Mouse (Mus musculus): ENCODE results near the gene Aldh3a1.
"Not testable (repeated sequence)": the region's sequence is repeated elsewhere in the genome, so short reads cannot be mapped to it uniquely, and the experiment has no call there.

Gene Aldh3a1

DNA sequence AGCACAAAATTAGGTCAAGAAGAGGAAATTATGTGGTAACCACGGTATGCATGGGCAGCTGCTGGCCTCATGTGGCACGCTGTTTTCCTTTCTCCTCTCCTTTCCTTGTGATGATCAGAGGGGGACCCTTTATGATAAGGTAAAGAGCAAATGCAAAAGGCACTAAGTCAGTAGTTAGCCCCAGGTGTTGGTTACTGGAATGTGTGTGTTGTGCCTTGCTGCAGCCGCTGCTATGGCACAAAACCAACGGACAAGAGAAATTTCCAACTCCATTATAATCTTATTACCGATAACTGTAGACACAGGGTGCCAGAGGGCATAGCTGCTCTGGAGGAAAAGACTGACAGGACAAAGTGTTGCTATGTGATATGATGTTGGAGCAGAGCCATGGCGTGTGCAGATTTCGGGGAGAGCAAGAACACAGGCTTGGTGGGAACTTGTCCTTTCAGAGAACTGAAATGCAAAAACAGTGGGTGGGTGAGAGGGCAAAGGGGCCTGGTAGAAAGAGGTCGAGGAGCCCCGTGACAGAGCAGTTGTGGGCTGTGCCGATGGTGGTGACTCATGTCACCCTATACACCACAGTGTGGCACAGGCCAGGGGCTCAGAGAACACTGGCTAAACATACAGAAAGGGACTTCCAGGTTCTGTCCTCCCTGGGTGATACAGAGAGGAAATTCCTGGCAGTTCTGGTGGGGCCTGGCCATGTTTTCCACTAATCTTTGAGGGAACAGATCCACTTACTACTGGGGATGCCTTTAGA, at the start of gene Aldh3a1:
TSS of gene Aldh3a1 (plus strand) at position 51 of the 760 bp plus-strand sequence.
- DNase-seq = no peak

DNA sequence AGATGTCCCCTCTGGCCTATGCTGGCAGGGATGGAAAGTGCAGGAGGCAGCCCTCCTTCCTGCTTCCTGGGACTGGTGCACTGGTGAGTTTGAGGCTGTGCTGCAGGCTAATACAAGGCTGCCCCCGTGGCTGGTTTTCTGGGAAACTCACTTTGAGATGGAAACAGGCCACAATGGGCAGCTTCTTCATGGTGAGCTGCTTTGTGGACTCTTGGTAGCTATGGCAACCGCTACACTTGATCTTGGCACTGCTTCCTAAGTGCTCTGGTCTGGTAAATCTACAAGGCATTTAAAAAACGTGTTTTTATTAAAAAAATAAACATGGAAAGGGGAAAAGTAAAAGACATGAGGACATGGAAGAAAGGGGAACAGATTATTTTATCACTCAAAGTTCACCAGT, 49.2 kb upstream of the Aldh3a1 start:
- DNase-seq = peak; percentile 39

DNA sequence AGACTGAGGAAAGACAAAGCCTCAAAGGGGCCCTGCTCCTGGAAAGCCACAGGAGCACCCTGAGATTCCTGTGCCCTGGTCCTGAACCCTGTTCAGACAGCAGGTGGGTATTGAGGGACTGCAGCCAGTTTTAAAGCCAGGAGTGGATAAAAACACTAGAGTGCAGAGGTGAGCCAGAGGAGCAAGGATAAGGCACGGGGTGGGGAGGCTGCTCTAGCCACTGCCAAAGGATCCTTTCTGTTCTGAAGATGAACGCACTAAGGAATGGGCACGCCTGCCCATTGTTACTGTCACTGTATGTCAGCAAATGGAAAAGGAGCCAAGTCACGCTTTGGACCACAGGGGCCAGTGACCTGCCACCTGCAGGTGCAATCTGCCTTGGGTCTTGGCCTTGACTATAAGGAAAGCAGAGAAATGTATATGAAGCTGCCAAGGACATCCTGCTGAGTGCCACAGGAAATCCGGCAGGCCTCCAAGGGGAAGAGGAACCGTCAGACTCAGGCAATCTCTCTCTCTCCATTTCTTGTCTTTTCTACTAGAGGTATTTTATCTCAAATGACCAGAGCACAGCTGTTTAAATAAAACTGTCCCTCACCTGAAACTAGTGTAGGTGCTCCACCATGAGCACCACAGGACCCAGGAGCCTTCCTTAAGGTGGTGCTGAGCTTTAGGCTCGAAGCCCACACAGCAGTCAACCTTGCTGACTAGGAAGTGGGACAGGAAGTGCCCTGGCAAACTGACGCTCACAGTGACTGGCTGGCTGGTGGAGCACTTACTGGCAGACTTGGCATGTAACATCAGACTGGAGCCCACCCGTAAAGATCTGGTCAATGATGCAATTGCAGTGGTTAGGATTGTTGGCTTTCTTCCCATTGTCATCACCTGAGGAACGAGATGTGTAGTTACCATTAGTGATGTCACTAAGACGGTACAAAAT, 47.3 kb upstream of the Aldh3a1 start:
- no peak for DNase-seq

DNA sequence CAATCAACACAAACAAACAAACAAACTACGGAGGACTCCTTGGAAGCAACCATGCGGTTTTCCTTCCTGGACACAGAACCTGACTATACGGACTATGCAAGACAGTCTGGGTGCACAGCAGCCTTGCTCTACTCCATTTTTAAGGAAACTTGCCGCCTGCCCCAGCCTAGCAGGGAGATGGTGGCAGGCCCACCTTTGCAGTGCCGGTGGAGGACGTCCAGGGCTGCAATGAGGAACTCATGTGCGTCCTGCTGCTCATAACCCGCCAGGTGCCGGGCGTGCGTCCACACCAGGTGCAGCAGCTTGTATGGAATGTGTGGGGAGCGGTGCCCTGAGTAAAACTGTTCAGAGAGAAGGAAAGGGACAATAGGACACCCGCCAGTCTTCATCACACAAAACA, 46.2 kb upstream of the Aldh3a1 start:
- DNase-seq = no peak

DNA sequence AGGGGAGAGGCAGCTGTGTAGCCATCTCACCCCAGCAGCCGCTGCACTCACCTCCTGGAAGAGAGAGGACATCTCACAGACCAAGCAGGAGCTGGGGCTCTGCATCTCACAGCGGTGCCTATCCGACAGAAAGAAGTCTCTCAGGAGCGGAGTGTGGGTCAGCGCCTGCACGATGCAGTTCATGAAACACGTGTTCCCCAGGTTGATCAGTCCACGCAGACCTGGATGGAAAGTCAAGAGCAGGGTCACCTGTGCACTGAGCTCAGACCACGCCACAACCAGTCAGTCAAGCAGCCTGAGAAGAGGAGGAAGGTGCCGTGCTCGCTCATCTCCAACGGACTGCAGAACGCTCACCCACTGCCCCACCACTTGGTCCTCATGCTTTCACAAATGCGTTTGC, 44.6 kb upstream of the Aldh3a1 start:
- no peak for DNase-seq

DNA sequence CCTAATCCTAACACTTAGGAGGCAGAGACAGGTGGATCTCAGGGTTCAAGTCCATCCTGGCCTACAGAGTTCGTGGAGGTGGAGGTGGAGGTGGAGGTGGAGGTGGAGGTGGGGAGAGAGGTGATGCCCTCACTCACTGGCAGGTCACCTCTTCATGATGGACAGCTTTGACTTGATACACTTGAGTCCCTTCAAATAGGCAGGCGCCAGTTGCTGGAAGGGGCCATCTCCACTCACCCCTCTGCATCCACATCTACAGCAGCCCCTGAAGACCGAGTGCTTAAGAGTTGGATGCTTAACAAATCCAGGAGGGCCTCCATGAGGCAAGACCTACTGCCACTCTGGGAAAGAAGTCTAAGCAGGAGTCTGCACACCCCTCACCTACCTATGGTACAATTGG, 44.0 kb upstream of the Aldh3a1 start:
- no peak for DNase-seq

DNA sequence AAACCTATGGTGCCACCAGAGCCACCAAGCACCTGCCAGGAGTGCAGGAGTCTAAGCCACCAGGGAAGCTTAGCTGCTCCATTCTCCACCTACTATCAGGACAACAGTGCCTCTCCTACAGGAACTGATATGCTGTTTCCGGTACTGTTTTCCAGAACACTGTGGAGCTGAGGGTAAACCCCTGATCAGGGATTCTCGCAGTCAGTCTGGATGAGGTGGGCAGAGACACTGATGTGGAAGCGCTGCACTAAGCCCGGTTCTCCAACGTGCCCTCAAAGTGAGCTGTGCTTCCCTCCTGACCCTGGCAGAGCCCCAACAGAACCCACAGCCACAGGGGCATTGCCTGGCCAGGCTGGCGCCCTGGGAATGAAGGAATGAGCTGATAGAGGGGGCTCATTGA, 43.0 kb upstream of the Aldh3a1 start:
- no peak for DNase-seq

DNA sequence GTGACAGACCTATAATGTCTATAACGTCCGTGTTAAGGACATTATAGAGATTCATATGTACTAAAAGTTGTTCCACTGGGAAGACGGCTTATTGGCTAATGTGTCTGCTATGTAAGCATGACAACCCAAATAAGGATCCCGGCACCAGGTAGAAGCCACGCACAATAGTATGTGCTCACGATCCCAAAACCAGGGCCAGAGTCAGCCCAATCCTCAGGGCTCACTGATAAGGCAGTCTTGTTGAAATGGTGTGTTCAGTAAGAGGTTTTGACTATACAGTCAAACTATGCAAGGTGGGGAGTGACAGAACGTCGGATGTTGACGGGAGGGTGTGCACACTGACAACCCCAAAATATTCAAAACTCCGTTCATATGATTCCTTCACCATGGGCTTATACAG, 42.5 kb upstream of the Aldh3a1 start:
- no peak for DNase-seq

DNA sequence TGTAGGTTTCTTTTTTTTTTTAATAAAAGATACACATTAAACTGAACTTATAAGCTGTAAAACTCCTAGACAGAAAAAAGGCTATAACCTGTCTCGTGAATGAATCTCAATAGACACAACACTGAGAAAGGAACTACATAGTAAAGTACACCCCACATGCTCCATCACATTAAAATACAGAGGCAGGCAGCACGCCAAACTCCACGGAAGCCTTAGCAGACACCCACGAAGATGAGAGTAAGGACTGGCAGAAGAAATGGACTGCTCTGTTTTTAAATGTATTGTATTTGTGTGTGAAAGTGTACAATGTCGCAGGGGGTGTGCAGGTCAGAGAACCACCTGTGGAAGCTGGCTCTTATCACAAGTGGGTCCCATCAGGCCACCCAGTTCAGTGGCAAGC, 37.2 kb upstream of the Aldh3a1 start:
- no peak for DNase-seq

DNA sequence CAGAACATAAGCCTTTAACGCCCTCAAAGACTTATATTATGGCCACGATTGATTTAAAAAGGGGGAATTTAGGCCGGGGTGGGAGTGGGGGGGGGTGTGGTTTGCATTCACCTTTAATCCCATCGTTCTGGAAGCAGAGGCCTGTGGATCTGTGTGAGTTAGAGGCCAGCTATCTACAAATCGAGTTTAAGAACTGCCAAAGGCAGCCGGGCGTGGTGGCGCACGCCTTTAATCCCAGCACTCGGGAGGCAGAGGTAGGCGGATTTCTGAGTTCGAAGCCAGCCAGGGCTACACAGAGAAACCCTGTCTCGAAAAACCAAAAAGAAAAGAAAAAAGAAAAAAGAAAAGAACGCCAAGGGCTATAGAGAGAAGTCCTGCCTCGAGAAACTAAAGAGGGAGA, 33.9 kb upstream of the Aldh3a1 start:
- not testable (repeated sequence) for DNase-seq

DNA sequence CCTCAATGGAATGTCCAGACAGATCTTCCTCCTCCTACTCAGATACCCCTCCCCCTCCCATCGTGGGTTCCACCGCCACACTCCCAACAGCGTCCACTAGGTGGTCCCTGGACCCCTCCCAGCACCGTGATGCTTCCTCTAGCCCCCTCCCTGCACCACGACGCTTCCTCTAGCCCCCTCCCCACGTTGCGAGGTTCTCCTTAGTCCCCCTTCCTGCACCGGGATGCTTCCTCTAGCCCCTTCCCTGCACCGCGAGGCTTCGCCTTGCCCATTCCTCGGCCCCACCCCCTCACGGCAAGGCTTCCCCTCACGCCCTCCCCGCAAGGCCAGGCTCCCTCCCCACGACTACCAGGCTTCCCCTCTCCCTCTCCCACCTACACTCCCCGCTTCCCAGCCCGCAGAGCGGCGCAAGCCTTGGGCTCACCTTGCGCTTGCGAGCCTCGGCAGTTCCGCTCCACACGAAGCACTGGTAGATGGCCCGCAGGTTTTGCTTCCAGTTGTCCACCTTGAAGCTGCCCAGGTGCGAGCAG, 33.0 kb upstream of the Aldh3a1 start:
- peak; percentile 55 for DNase-seq

DNA sequence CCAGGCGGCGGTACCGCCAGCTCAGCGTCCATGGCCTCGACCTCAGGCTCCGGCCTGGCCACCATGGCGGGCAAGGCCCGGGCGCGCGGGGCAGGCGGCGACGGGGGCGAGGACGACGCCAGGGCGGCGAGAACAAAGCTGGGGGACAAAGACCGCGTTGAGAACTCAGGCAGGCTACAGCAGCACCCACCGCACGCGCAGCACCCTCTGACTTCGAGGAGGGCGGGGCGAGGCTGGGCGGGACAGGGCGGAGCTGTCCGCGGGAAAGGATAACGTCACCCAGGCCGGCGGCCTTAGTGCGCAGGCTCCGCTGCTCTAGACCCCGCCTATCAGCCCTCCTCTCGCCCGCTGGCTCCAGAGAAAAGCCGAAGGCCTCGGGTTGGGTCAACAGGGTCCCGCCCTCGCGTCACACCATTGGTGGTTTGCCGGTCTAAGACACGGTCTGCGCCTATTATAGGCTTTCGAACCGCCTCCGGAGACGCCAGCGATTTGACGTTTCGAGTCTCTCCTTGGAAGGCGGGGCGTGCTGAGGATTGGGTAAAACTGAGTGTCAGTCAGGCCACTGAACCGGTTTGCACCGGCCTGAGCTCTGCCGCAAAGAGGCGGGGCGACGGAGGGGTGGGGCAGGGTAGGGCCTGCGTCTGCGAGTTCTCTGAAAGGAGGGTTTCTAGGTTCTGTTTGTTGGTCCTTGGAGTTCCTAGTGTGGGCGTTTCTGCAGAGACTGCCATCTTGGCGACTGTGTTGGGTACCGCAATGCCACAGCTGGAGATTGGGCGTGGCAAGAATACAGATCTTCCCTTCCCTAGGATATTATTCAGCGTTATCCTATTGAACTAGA, 32.3 kb upstream of the Aldh3a1 start, which contains the start of gene Usp22:
TSS of gene Usp22 (minus strand) at position 235 of the 838 bp plus-strand sequence.
- peak; percentile 100 for DNase-seq

DNA sequence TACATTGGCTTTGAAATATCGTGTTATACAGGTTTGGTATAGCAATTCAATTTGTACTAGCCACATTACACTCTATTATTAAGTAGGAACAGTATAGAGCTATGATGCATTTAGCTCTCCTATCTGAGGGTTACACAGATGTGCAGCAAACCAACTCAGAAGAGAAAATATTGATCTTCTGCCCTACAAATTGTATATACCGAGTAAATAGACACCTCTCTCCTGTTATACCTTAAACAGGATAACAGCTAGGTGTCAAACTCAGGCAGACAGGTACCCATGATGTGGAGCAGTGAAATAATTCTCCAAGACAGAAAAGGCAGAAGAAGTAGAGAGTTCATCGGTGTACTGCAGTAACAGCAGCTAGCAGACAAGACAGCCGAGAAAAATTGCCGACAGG, 31.6 kb upstream of the Aldh3a1 start:
- DNase-seq = no peak

DNA sequence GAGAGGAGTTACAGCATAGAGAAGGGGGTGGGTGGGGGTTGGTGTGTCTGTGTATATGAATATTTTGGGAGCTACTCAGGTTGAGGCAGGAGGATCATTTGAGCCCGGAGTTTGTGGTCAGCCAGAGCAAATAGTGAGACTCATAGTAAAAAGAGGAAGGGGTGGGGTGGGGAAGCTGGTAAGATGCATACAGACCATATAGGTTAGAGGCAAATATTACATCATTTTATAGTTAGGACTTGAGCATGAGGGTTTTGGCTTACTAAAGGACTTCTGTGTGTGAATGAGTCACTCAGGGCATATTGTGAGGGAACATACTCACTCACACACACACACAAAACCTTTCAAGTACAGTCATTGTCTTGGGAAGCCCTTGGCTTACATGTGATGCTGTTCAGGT, 31.0 kb upstream of the Aldh3a1 start:
- peak; percentile 49 for DNase-seq

DNA sequence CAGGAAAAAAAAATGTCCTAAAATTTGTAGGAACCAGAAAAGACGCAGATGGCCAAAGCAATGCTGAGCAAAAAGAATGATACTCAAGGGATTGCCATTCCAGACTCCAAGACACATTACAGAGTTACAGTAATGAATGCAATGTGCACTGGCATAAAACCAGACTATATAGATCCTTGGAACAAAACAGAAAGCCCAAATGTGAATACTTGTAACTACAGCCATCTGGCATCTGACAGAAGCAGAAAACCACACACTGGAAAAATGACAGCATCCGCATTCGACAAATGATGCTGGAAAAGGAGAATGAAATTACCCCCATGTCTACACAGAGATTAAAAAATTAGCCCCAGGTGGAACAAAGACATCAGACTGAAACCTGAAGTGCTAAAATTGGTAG, 27.0 kb upstream of the Aldh3a1 start:
- no peak for DNase-seq

DNA sequence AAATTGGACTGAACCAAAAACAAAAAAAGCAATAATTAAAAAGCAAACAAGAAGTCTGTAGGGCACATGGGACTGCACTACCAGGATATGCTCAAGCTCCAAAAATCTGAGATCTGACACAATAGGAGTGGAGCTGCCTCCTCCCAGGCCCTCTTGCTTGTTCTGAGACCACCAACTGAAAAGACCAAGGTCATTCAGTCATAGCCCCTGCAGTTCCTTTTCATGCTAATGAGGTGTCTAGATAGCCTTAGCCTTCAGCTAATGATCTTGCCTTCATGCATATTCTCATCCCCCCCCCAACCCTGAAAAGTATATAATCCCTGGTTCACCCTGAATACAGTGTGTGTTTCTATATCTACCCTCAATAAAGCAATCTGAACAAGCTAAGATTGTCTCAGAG, 25.7 kb upstream of the Aldh3a1 start:
- no peak for DNase-seq

DNA sequence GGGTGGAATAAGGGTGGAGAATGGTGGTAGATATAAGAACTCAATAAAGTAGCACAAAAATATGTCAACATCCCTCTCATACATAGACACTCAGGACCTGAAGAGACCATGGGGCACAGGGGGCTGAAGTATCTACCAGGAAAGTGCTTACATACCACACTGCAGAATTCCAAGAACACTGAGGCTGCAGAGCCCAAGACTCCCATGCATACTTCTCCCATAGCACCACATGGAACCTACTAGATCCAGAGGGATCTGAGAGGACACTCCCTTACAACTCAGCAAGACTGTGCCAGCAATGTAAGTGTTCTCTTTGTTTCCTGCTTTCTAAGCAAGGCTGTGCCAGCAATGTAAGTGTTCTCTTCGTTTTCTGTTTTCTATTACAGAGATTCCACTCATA, 23.5 kb upstream of the Aldh3a1 start:
- DNase-seq = no peak

DNA sequence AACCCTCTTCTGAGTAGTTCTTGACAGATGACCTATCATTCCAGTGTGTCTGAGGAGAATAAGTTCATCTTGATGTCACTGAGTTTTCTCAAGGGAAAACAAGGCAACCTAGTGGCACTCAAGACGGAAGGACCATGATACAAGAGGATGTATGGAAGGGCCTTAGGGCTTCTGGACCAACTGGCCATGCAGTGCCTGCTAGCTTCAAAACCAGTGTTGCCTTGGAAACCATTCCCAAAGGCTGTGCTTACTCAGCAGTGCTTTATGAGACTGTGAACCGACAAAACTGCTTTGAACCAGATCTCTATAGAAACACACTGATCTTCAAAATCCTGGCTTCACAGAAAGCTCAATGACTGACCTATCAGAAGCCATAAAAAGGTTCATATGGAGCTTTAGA, 16.6 kb upstream of the Aldh3a1 start:
- DNase-seq = no peak

DNA sequence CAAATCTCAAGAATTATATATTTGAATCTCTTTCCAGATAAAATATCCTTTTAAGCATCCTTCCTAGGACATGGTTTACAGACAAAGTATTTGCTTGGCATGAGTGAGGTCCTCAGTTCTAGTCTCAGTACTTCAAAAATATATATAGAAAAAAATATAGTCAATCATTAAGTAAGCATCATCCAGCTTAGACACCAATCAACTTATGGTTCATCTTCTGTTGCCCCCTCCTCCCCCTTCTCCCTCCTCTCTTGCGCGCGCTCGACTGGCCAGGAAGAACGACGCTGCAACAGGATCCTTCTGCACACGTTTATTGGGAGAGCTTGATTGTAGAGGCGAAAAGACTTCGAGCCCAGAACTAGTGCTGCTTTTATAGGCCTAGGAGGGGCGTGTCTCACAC, 15.2 kb upstream of the Aldh3a1 start:
- DNase-seq = not testable (repeated sequence)

DNA sequence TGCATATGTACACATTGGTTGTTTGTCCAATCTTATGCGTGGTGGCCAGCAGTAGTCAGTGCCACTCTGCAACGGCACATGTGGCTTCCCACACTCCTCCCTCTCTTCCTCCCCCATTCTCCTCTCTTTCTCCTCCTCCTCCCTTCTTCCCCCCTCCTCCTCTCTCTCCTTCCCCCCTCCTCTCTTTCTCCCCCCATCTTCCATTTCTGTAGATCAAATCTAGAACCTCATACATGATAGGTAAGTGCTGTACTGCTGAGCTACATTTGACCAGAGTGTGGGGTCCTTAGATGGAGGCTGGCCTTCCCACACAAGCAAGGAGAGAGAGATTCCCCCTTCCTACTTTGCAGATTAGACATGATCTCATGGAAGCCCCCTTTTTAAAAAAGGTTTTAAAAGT, 14.6 kb upstream of the Aldh3a1 start:
- no peak for DNase-seq

DNA sequence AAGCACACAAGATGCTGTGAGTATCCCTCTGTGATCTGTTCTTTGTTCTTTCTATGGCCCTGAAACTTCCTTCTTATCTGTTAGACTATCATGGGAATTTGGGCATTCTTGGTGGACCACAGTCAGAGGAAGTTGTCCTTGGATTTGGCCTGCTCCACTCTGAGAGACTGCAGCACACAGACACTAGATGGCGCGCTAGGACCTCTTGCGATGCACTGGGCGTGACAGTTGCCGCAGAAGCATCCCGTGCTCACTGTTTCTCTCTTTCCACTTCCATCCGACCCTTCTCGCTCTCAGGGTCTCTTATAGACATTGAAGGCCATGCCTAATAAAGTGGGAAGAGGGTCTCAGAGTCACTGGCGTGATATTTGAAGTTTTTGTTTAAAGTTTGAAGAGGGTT, 13.9 kb upstream of the Aldh3a1 start:
- peak; percentile 92 for DNase-seq

DNA sequence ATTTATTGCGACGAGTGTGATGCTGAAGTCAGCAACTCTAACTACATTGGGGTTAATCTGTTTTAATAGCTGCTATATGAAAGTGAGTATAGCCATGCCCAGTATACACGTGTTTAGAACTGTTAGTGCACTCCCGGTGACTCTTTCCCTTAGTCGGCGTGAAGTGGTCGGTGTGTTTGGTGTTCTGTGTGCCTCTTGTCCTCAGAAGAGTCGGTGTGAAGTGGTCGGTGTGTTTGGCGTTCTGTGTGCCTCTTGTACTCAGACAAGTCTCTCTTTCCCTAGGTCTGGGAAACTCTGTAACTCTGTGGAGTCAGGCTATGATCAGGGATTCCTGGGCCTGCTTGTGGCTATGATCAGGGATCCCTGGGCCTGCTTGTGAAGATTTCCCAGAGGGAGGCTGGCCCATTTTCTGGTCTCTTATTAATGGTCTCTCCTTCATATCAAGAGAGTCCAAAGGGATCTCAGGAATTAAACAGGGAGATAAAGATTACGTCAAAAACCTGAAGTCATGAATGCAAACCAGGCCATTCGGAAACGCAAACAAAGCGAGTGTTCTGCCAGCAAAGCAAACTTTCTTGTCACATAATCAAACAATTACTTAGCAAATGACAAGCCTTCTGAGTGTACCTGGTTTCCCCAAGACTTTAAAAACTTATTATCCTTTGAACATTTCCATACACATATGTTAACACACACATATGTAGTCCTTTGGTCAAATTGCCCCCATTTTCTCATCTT, 10.6 kb upstream of the Aldh3a1 start:
- peak; percentile 58 for DNase-seq

Measured in lung, postnatal 36 days (tissue).